Mouse (Mus musculus) intestine, embryonic 14.5 days (tissue): ENCODE measurements around the gene Trmt10c. TPM values are rescaled to one million over a fixed set of nuclear protein-coding genes. Genes with fewer than 3 reads are reported as not detected.

Experiments used
- ATAC-seq: fragments of 200-750 bp; cut with Nextera tagmentation; replicated peaks from 2 replicates; pipeline ENCODE4 v1.8.0; 2017; ENCODE audit warnings: low read depth, moderate number of reproducible peaks, moderate TSS enrichment, moderate library complexity; ENCODE audit not compliant: low FRiP score, low TSS enrichment
- DNase-seq: peaks from one replicate; pipeline ENCODE4 v3.0.0-alpha.2; 2018; ENCODE audit warnings: low spot score
- H3K27ac ChIP-seq: fragments of 300-500 bp; sonication (generic); 2 replicates; pipeline ENCODE4 v1.5.1; 2014; ENCODE audit warnings: low read depth, mild to moderate bottlenecking, control low read depth
- H3K27me3 ChIP-seq: fragments of 300-500 bp; sonication (generic); replicated peaks from 2 replicates; pipeline ENCODE4 v1.6.1; 2014; ENCODE audit warnings: low read length, control low read depth; ENCODE audit not compliant: control insufficient read depth, insufficient read depth
- H3K36me3 ChIP-seq: fragments of 300-500 bp; sonication (generic); 2 replicates; pipeline ENCODE4 v1.6.1; 2014; ENCODE audit warnings: low read length, control low read depth; ENCODE audit not compliant: control insufficient read depth, insufficient read depth
- H3K4me1 ChIP-seq: fragments of 300-500 bp; sonication (generic); replicated peaks from 2 replicates; pipeline ENCODE4 v1.6.1; 2014; ENCODE audit warnings: low read length, control low read depth, mixed read lengths; ENCODE audit not compliant: control insufficient read depth, insufficient read depth
- H3K4me2 ChIP-seq: fragments of 300-500 bp; sonication (generic); 2 replicates; pipeline ENCODE4 v1.6.1; 2014; ENCODE audit warnings: low read length
- H3K4me3 ChIP-seq: fragments of 300-500 bp; sonication (generic); 2 replicates; pipeline ENCODE4 v1.5.1; 2014; ENCODE audit warnings: low read depth, low read length, control low read depth, mixed read lengths
- H3K9ac ChIP-seq: fragments of 300-500 bp; sonication (generic); 2 replicates; pipeline ENCODE4 v1.6.1; 2014; ENCODE audit warnings: mild to moderate bottlenecking, low read length
- H3K9me3 ChIP-seq: fragments of 300-500 bp; sonication (generic); 2 replicates; pipeline ENCODE4 v1.6.1; 2016; ENCODE audit warnings: low read length, control low read depth; ENCODE audit not compliant: control insufficient read depth
- WGBS: fragments of 180-500 bp; shearing (Covaris S2); extraction: QIAGEN DNeasy Blood & Tissue Kit; methylation state at CpG from one replicate; pipeline ENCODE4 v1.1.7; 2014; 5-methylcytosine and 5-hydroxymethylcytosine counted together
- microRNA-seq: library from miRNA; unstranded; fragments of <30 nt; microRNA quantifications from one replicate; pipeline ENCODE4, GENCODE M21; 2016
- polyA plus RNA-seq: library from polyadenylated mRNA; unstranded; fragments of >200 nt; fragmentation: Nextera tagmentation; extraction: Ambion mirVana; gene quantifications from 2 replicates; pipeline ENCODE4 v1.2.1, GENCODE M21; 2014

Gene Trmt10c
- polyA plus RNA-seq, 1 experiment from 2014 or later: 28.5 TPM

DNA sequence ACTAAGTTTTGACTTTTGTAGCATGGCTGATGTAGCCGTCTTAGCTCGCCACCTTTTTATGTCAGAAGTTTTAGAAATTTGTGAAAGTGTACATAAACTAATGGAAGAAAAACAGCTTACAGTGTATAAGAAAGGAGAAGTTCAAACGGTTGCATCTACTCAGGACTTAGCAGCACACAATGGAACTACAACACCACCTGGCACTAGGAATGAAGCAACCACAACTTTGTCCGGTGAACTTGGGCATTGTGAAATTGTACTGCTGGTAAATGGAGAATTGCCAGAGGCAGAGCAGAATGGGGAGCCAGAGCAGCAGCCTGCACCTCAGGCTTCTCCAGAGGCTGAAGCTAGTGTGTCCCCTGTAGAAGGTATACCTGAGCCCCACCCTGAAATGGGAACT is 47.3 kb downstream of the Trmt10c start:
- H3K4me3 ChIP-seq: no peak overlapping the region
- peaks cover 53% of the 10 kb centered on the region for H3K36me3 ChIP-seq
- H3K4me1 ChIP-seq: no peaks in the 10 kb centered on the region
- H3K27ac ChIP-seq: no peak overlapping the region
- no peaks in the 10 kb centered on the region for H3K27me3 ChIP-seq
- ATAC-seq (no peak), DNase-seq (no peak)
- no peak overlapping the region for H3K9ac ChIP-seq
- H3K4me2 ChIP-seq: no peak overlapping the region
- 94% methylated on average over 4 of the region's 4 CpGs for WGBS
- no peaks in the 10 kb centered on the region for H3K9me3 ChIP-seq

DNA sequence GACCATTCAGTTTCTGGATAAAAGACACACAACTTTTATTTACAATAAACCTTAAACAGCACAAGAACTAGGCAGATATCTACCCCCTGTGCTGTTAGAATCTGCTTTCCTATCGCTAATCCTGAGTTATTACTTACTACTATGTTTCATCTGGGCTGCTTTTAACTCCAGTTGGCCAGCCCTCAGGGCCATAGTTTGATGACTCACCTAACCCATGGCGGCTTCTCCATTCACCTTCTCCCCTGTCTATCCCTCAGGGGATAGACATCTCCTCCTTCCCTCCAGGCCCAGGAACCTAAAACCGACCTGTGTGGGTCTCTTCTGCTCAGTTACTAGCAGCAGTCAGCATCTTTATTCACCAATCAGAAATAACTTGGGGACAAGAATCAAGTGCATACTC is 51.6 kb downstream of the Trmt10c start:
- H3K9me3 ChIP-seq: no peaks in the 10 kb centered on the region
- H3K27me3 ChIP-seq: no peaks in the 10 kb centered on the region
- H3K9ac ChIP-seq: no peak overlapping the region
- H3K36me3 ChIP-seq: peaks cover 53% of the 10 kb centered on the region
- no peaks in the 10 kb centered on the region for H3K4me1 ChIP-seq
- no peak overlapping the region for H3K4me3 ChIP-seq
- ATAC-seq (no peak), DNase-seq (no peak)
- H3K27ac ChIP-seq: no peak overlapping the region
- H3K4me2 ChIP-seq: no peak overlapping the region
- WGBS: 88% methylated on average over 3 of the region's 3 CpGs

Small RNAs within 50 kb of the gene (microRNA-seq; reads per million reads assigned to microRNA genes)
- gene Gm24047: not detected

Other genes with a start within 250 kb of the Trmt10c start
- gene Nfkbiz, start 198.9 kb downstream of the Trmt10c start, polyA plus RNA-seq: 8.9 and 10.8 TPM in 2 replicates
- 1.3 and 1.5 TPM in 2 replicates for gene Nxpe3, start 142.5 kb downstream of the Trmt10c start, polyA plus RNA-seq
- 8.3 and 10.6 TPM in 2 replicates for gene Cep97, start 103.0 kb downstream of the Trmt10c start, polyA plus RNA-seq
- 882 and 886 TPM in 2 replicates for gene Rpl24, start 71.5 kb downstream of the Trmt10c start, polyA plus RNA-seq
- gene Zbtb11, start 63.9 kb downstream of the Trmt10c start, polyA plus RNA-seq: 18.9 and 20.3 TPM in 2 replicates
- gene Pcnp, start 8.1 kb downstream of the Trmt10c start, polyA plus RNA-seq: 195 and 219 TPM in 2 replicates
- gene Senp7, start 10.5 kb upstream of the Trmt10c start, polyA plus RNA-seq: 28.0 and 31.0 TPM in 2 replicates
- gene Impg2, start 166.5 kb upstream of the Trmt10c start, polyA plus RNA-seq: 0.05 and 0.24 TPM in 2 replicates